In genomic region chr3:152969774-152970347, GRCm38 (mm10) we compare ENCODE assay signal across 14 mouse cellular contexts. TPM values are rescaled to one million over a fixed set of nuclear protein-coding genes. Genes with fewer than 3 reads are reported as not detected.
A peak's percentile ranks its signal among the peaks of the same experiment; 100 is the strongest.
DNase-seq lines count a peak whose midpoint lies in the region; ATAC-seq lines count a peak whose summit lies in the region.
"Had no signal": no experiment of that assay in that cellular context is flagged by ENCODE, and none has a peak within 500 bp of the region (broad histone marks: within the 10 kb centered on the region; RNA-seq: fewer than 3 reads in every experiment).

No protein-coding gene starts in this region.

- no peaks in the 10 kb centered on the region for H3K27me3 ChIP-seq in hindbrain, embryonic 13.5 days
- no peaks in the 10 kb centered on the region for H3K27me3 ChIP-seq in hindbrain, embryonic 14.5 days (ENCODE audit: control insufficient read depth, insufficient read depth, low read length)
- no peaks in the 10 kb centered on the region for H3K27me3 ChIP-seq in neural tube, embryonic 15.5 days (replicated peaks)
- H3K27me3 ChIP-seq: midbrain, embryonic 12.5 days had no signal

- DNase-seq in hindbrain, embryonic 14.5 days (ENCODE audit: low spot score), result no peak
- no peak for DNase-seq in neural tube, embryonic 10.5 days (ENCODE audit: extremely low spot score, low spot score)
- DNase-seq in thymus, postnatal 14 days, result peak; percentile 45
- DNase-seq in adrenal gland, adult (ENCODE audit: inconsistent age in 2 of 2, low spot score in 1 of 2), result no peak
- no peak for DNase-seq in kidney, postnatal 14 days
- DNase-seq: cerebellum, adult 8-10 months; heart, adult 11 months; heart, postnatal 14 days; liver, embryonic 13.5 days had no signal

- no peaks in the 10 kb centered on the region for H3K9me3 ChIP-seq in hindbrain, embryonic 13.5 days
- H3K9me3 ChIP-seq in hindbrain, embryonic 14.5 days (ENCODE audit: control insufficient read depth, low read length), result no peaks in the 10 kb centered on the region
- H3K9me3 ChIP-seq in neural tube, embryonic 15.5 days (replicated peaks), result no peaks in the 10 kb centered on the region
- H3K9me3 ChIP-seq: midbrain, embryonic 12.5 days had no signal

- H3K4me2 ChIP-seq in hindbrain, embryonic 13.5 days, result no peak overlapping the region
- H3K4me2 ChIP-seq in hindbrain, embryonic 14.5 days (replicated peaks), result no peak overlapping the region
- H3K4me2 ChIP-seq in neural tube, embryonic 15.5 days, result no peak overlapping the region
- H3K4me2 ChIP-seq: liver, embryonic 13.5 days; midbrain, embryonic 12.5 days had no signal

- H3K27ac ChIP-seq in hindbrain, embryonic 13.5 days, result peak overlapping the region; percentile 44
- H3K27ac ChIP-seq in hindbrain, embryonic 14.5 days, result no peak overlapping the region; the same call in 1 of the 2 replicates
- peak overlapping the region; percentile 28; the same call in 1 of the 2 replicates for H3K27ac ChIP-seq in neural tube, embryonic 15.5 days (replicated peaks)
- H3K27ac ChIP-seq: kidney, postnatal 0 days; liver, embryonic 13.5 days; midbrain, embryonic 12.5 days had no signal

- ATAC-seq in hindbrain, embryonic 13.5 days (ENCODE audit: low FRiP score), result no peak
- ATAC-seq in hindbrain, embryonic 14.5 days (ENCODE audit: low FRiP score), result no peak
- ATAC-seq in neural tube, embryonic 15.5 days (ENCODE audit: low FRiP score), result no peak
- ATAC-seq in granulocyte monocyte progenitor cell, adult 5-6 weeks (replicated peaks; ENCODE audit: poor library complexity, severe bottlenecking), result peak; percentile 49; the same call in 1 of the 2 replicates

- H3K9ac ChIP-seq in hindbrain, embryonic 13.5 days, result no peak overlapping the region
- H3K9ac ChIP-seq in hindbrain, embryonic 14.5 days, result no peak overlapping the region
- no peak overlapping the region for H3K9ac ChIP-seq in neural tube, embryonic 15.5 days (replicated peaks)
- H3K9ac ChIP-seq: liver, embryonic 13.5 days; midbrain, embryonic 12.5 days had no signal

- WGBS in hindbrain, embryonic 13.5 days, result 71% methylated on average over 16 of the region's 16 CpGs
- WGBS in hindbrain, embryonic 14.5 days, result 67% methylated on average over 16 of the region's 16 CpGs
- 55% methylated on average over 16 of the region's 16 CpGs for WGBS in neural tube, embryonic 15.5 days

- H3K4me3 ChIP-seq in hindbrain, embryonic 13.5 days, result no peak overlapping the region
- H3K4me3 ChIP-seq in hindbrain, embryonic 14.5 days (replicated peaks; ENCODE audit: low read length), result no peak overlapping the region
- no peak overlapping the region for H3K4me3 ChIP-seq in neural tube, embryonic 15.5 days (replicated peaks)
- H3K4me3 ChIP-seq: liver, embryonic 13.5 days; midbrain, embryonic 12.5 days had no signal

- H3K36me3 ChIP-seq in hindbrain, embryonic 13.5 days, result no peaks in the 10 kb centered on the region
- peaks cover 13% of the 10 kb centered on the region; the same call in 1 of the 2 replicates for H3K36me3 ChIP-seq in hindbrain, embryonic 14.5 days (replicated peaks; ENCODE audit: control insufficient read depth, insufficient read depth)
- no peaks in the 10 kb centered on the region for H3K36me3 ChIP-seq in neural tube, embryonic 15.5 days
- H3K36me3 ChIP-seq: liver, embryonic 13.5 days; midbrain, embryonic 12.5 days had no signal

- peaks cover 24% of the 10 kb centered on the region; the same call in 1 of the 2 replicates for H3K4me1 ChIP-seq in hindbrain, embryonic 13.5 days (replicated peaks)
- peaks cover 14% of the 10 kb centered on the region; the same call in 1 of the 2 replicates for H3K4me1 ChIP-seq in hindbrain, embryonic 14.5 days (replicated peaks; ENCODE audit: control insufficient read depth, insufficient read depth, low read length)
- H3K4me1 ChIP-seq in neural tube, embryonic 15.5 days, result peaks cover 13% of the 10 kb centered on the region
- H3K4me1 ChIP-seq: liver, embryonic 13.5 days; midbrain, embryonic 12.5 days had no signal

RNA-seq across cellular contexts. Expression of gene St6galnac5, which starts 12.2 kb away (rescaled TPM):
- 18.6 and 19.5 TPM in 2 replicates for polyA plus RNA-seq in hindbrain, embryonic 13.5 days (2015; fragmentation: Nextera tagmentation; extraction: Ambion mirVana)
- polyA plus RNA-seq in hindbrain, embryonic 14.5 days (2014; fragmentation: Nextera tagmentation; extraction: Ambion mirVana), result 17.5 and 19.8 TPM in 2 replicates
- 13.4 and 18.5 TPM in 2 replicates for polyA plus RNA-seq in neural tube, embryonic 15.5 days (2015; fragmentation: Nextera tagmentation; extraction: Ambion mirVana)
- not detected in 2 replicates for total RNA-seq in granulocyte monocyte progenitor cell, adult 5-6 weeks (2014; fragmentation: Nextera tagmentation)
- total RNA-seq in granulocyte monocyte progenitor cell, adult 5-6 weeks (2017), result not detected in 2 replicates
- total RNA-seq: heart, postnatal 14 days had no signal
